Comparison of ENCODE assay signal across 8 mouse cellular contexts in genomic region chr13:76810496-76810939, GRCm38 (mm10).
DNase-seq lines count a peak whose midpoint lies in the region; ATAC-seq and TF ChIP-seq lines count a peak whose summit lies in the region.

No protein-coding gene starts in this region.

- no peak overlapping the region for H3K4me3 ChIP-seq in ES-Bruce4 (ENCODE audit: low read depth, low read length)
- no peak overlapping the region for H3K4me3 ChIP-seq in limb, embryonic 10.5 days

- H3K9ac ChIP-seq in ES-Bruce4 (ENCODE audit: low read depth, poor library complexity, severe bottlenecking): no peak overlapping the region

- TF ChIP-seq POLR2A in ES-Bruce4 (IDR thresholded peaks at IDR 0.05; ENCODE audit: insufficient read depth, low read length): no peak

- no peak overlapping the region for H3K27ac ChIP-seq in ES-Bruce4 (ENCODE audit: insufficient read depth, low read length)
- 0 out of 2 replicates have a peak overlapping the region, but pooled peaks have one; percentile 30 for H3K27ac ChIP-seq in limb, embryonic 10.5 days

- H3K4me1 ChIP-seq in ES-Bruce4 (ENCODE audit: control insufficient read depth, insufficient read depth, low read length): no peaks in the 10 kb centered on the region
- H3K4me1 ChIP-seq in limb, embryonic 10.5 days: peaks cover 23% of the 10 kb centered on the region

- TF ChIP-seq EP300 in ES-Bruce4 (IDR thresholded peaks at IDR 0.05; ENCODE audit: insufficient read depth, low read depth, low read length): peak; percentile 65; the same call in 1 of the 2 replicates

- H3K36me3 ChIP-seq in ES-Bruce4 (ENCODE audit: control insufficient read depth, insufficient read depth, low read length, poor library complexity, severe bottlenecking): no peaks in the 10 kb centered on the region
- H3K36me3 ChIP-seq in limb, embryonic 10.5 days: no peaks in the 10 kb centered on the region

- H3K9me3 ChIP-seq in ES-Bruce4 (replicated peaks; ENCODE audit: control insufficient read depth, insufficient read depth, low read length, poor library complexity, severe bottlenecking): no peaks in the 10 kb centered on the region
- H3K9me3 ChIP-seq in limb, embryonic 10.5 days (replicated peaks): no peaks in the 10 kb centered on the region

- ATAC-seq in inflammation-experienced regulatory T-cells, adult 6 months: no peak

- intact Hi-C loops in heart, postnatal 10 days (cut with DNase I): no loop called here

- TF ChIP-seq CTCF in ES-Bruce4 (IDR thresholded peaks at IDR 0.05; ENCODE audit: low read depth, low read length): no peak

- H3K27me3 ChIP-seq in ES-Bruce4 (ENCODE audit: control insufficient read depth, insufficient read depth, low read length, poor library complexity, severe bottlenecking): no peaks in the 10 kb centered on the region
- no peaks in the 10 kb centered on the region for H3K27me3 ChIP-seq in limb, embryonic 10.5 days (ENCODE audit: low read depth, poor library complexity, severe bottlenecking)

- WGBS in limb, embryonic 10.5 days: 9% methylated on average over 7 of the region's 7 CpGs

- DNase-seq in brain, adult 2 months (ENCODE audit: low read depth, low spot score): peak; percentile 61
- DNase-seq in heart, postnatal 10 days: peak; percentile 25 to 35
- DNase-seq in limb, embryonic 10.5 days (ENCODE audit: low spot score): peak; percentile 49
- DNase-seq in liver: no peak
- no peak for DNase-seq in lung, postnatal 4 days
- no peak for DNase-seq in adrenal gland, postnatal 4 days (ENCODE audit: low spot score in 2 of 2)

Comparison
In these comparisons a context has a peak if more than half of its experiments do, and no peak if none do; other contexts are left out.
1. DNase-seq: peak in brain, adult 2 months (single experiment), heart, postnatal 10 days (2 of 2) and limb, embryonic 10.5 days (single experiment); none in liver (single experiment), lung, postnatal 4 days (0 of 2) and adrenal gland, postnatal 4 days (0 of 2).